Mouse (Mus musculus): ENCODE results near the gene Lmf1.

Gene Lmf1

GRCm38 (mm10) chr17:25578920-25579319, at the start of gene Lmf1:
Gene Lmf1 (plus strand): TSS chr17:25579085.
- DNase-seq (ENCODE audit: low spot score): peak; percentile 90

DNA sequence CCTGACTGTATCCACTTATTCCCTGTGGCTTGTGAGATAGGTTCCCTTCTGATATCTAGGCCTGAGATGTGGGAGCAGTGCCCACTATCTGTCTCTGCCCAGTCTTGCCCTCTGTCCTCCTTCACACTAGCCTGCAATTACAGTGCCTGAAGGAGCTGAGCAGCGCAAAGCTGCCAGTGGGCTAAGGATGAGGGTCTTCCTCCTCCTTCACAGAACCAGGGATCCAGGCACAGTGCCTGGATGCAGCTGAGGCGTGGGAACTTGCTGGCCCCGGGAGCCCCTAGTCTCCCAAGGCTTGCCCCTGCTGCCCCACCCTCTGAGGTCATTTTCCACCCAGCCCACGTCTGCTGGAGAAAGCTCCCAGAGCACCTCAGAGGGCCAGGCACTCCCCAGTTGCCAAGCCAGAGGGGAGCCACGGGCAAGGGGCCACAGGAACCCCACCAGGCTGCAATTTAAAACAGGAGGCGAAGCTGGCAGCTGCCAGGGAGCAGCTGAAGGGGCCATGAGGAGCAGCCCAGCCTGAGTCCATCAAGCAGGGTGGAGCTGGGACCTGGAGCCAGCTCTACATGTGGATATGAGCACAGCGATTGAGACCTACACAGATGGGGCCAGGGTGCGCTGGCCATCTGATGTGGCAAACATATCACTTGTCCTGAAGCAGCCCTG, 48.4 kb upstream of the Lmf1 start:
- DNase-seq (ENCODE audit: low spot score): no peak

DNA sequence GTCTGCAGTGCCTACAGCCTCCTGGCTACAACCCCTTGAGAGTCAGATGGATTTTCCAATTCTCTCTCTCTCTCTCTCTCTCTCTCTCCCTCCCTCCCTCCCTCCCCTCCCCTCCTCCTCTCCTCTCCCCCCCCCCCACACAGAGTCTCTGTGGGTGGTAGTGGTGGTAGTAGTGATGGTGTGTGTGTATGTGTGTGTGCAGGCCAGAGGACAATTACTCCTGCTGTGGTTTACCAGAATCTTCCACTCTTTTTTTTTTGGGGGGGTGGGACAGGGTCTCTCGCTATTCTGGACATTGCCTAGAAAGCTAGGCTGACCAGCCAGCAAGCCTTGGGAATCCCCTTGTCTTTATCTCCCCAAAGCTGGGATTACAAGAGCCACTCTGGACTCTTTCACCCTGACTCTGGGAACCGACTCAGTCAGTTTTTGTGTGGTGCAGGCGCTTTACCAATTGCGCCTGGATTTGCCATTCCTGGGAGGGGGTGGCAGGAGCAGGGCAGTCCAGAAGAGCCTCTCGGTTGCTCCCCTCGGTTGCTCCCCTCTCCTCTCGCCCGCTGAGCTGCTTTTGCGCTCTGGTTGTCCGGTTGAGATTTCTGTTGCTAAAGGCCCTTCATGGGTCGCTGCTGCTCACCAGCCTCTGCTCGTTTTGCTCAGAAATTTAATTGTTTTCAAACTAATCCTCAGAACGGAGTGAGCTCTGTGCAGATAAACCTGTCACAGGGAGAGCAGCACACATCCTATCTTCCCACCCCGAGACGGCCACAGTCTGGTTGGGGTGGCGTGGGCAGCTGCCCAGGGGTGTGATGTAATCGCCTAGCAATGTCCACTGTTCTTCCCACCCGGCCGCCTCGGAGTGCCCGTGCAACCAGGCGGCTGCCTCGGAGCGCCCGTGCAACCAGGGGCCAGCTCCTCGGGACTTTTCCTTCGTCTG, 39.7 kb upstream of the Lmf1 start:
- DNase-seq (ENCODE audit: low spot score): no peak

- DNase-seq (ENCODE audit: low spot score): no peak
Observed at GRCm38 (mm10) chr17:25540731-25541130, 38.2 kb upstream of the Lmf1 start.

DNA sequence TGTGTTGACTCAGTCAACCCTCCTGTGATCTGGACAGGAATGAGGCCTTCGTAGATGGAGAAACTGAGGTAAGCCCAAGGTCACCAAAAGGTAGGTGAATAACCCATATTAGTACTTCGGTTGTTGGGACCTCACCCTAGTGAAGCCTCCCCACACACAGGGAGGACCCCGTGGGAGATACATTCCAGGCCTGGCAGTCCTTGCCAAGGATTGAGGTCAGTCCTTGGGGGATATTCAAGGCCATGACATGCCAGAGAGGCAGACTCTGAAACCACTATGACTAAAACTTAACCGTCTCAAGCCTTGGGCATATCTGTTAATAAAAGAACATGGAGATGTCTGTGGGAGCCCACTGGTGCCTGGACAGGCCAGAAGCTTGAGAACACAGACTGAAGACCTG, 37.1 kb upstream of the Lmf1 start:
- no peak for DNase-seq (ENCODE audit: low spot score)

GRCm38 (mm10) chr17:25547026-25547425, 31.9 kb upstream of the Lmf1 start:
- no peak for DNase-seq (ENCODE audit: low spot score)

DNA sequence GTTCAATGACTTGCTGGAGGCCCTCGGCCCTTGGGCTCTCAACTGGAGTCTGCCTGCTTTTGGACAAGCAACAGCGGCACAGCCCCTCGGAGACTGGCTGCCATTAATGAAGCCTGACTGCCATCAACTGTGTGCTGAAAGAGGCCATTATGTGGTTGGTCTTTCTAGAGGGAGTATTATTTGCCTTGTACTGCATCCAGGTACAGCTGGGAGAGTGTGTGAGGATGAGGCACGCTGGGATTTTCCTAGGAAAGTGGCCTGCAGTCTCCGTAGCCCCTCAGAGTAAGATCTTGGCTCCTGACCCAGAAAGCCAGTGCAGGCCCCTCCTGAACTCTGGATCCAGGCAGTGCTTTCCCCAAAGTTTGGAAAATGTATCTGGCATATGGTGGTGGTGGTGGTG, 28.9 kb upstream of the Lmf1 start:
- DNase-seq (ENCODE audit: low spot score): no peak

DNA sequence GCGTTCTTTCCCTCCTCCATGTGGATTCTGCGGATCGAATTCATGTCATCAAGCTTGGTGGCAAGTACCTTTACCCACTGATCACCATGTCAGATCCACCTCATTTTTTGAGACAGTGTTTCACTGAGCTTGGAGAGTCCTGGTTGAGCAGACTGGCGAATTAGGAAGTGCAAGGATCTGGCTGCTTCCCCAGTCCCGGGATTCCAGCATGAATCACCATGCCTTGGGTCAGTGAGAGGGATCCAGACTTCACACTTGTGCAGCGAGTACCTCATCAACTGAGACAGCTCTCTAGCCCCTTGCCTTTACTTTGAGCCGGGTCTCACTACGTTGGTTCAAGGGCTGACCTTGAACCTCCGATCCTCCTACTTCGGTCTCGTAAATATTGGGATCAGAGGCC, 27.6 kb upstream of the Lmf1 start:
- no peak for DNase-seq (ENCODE audit: low spot score)

DNA sequence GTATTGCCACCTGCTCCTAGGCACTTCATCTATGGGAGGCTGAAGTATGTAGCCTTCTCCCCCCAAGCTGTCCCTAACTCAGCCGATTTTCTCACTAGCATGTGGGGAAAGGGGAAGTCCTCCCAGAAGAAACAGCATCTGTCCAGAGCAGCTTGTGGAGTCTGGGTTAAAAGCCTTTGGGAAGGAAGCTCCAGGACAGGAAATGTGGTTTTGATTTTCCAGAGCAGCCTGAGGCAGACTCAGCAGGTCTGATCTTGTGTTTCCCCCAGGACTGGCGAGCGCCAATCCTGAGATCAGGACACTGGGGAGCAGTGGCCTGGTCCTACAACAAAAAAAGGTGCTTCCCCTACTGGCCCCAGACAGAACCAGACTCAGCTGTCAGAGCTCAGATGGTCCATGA, 23.7 kb upstream of the Lmf1 start:
- no peak for DNase-seq (ENCODE audit: low spot score)

- DNase-seq (ENCODE audit: low spot score): no peak
Observed at GRCm38 (mm10) chr17:25555666-25556629, 22.9 kb upstream of the Lmf1 start.

GRCm38 (mm10) chr17:25556630-25557354, 22.1 kb upstream of the Lmf1 start:
- no peak for DNase-seq (ENCODE audit: low spot score)

DNA sequence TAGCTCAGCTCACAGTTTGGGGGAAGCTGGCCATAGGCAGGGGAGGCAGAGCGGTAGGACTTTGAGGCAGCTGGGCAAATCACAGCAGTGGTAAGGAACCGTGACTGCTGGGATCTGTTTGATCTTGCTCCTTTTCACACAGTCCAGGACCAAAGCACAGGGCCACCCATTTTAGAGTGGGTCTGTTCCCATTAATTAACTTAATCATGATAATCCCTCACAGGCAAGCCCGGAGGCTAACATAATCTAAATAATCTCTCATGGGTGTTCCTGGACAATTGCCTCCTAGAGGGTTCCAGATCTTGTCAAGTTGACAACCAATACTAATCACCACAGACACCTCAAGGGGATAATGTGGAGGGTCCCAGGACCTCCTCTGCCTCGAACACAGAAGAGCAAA, 19.3 kb upstream of the Lmf1 start:
- no peak for DNase-seq (ENCODE audit: low spot score)

- no peak for DNase-seq (ENCODE audit: low spot score)
Observed at GRCm38 (mm10) chr17:25560554-25561222, 18.2 kb upstream of the Lmf1 start.

DNA sequence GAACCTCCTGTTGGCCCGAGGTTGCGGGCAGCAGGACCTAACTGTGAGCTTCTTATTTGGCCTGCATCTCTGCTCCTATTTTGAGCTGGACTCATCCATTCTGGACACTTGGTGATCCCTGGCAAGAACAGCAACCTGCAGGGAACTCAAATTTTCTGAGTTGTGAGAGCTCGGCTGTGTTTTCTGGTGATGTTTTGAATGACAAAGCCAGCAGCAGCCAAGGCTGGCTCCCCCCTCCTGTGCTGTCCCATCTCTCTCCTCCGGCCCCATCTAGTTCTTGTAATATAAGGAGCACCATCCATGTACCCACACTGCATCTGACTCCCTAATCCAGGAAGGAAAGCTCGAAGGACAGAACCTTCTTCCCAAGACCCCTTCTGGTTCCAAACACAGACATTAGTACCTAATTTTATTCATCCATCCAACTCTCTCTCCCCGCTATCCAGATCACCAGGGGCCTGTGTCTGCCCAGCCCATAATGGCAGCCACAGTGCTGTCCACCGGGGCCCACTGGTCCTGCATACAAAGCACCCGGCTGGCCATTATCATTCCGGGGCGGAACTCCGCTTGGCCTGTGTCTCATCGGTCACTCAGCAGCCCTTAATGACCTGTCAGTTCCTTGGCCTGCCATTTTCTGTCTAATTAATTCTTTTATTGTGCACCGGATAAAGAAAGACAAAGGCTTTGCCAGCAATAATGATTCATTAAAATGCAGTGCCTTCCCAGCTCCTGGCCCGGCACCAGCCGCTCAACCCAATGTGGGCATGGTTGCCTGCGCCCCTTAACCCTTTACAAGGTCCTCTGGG, 17.5 kb upstream of the Lmf1 start:
- no peak for DNase-seq (ENCODE audit: low spot score)

DNA sequence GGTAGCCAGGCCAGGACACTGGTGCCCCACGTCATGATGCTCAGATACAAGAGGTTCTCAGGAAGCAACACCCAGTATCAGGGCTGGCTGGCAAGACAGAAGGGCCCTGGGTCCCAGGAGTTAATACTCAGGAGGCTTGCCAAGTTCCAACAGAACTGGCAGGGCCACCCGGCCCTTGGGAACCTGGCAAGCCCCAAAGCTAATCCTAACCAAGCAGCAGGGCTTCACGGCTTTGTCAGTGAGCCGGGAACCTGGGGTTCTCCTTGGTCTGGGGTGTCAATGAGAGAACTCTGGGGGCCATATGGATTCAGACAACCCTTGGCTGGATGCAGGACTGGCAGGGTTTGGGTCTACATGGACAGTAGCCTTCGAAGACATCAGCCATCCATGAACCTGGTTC, 14.4 kb upstream of the Lmf1 start:
- no peak for DNase-seq (ENCODE audit: low spot score)

- no peak for DNase-seq (ENCODE audit: low spot score)
Observed at GRCm38 (mm10) chr17:25565244-25565643, 13.6 kb upstream of the Lmf1 start.

- no peak for DNase-seq (ENCODE audit: low spot score)
Observed at GRCm38 (mm10) chr17:25565860-25566600, 12.9 kb upstream of the Lmf1 start.

DNA sequence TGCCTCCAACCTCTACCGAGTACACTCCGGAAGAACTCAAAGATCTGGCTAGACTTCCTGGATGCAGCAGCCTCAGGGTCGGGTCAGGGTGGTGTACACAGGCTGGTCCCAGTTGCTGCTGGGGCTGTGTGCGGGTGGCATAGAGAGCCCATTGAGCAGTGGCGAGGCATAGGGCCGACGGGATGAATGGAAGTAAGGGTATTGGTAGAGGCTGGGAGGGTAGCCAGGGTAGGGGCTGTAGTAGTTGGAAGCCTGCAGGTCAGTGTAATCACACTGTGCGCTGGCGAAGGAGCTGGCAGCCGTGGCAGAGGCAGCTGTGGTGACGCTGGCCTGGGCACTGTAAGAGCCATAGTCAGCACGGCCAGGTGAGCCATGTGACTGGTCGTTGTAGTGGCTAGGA, 11.6 kb upstream of the Lmf1 start:
- DNase-seq (ENCODE audit: low spot score): no peak

DNA sequence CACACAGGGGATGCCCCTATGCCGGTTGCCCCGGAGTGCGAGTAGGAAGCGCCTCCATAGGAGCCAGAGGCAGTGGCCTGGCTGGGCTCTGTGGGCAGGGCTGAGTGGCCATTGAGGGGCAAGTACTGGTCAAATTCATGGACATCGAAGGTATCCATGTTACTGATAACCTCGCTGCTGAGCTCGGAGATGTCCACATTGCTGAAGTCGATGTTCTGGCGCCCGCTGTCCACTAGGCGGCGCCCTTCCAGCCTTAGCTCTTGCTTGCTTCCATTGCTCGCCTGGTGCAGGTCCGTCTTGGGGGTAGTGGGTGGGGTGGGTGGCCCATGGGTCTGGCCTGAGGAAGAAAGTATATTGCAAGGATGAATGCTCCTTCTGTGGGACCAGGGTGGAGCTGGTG, 11.1 kb upstream of the Lmf1 start:
- DNase-seq (ENCODE audit: low spot score): peak; percentile 32

Measured in spleen, adult 12 weeks (tissue).